ENCODE assay signal across 20 mouse cellular contexts in the genomic region with DNA sequence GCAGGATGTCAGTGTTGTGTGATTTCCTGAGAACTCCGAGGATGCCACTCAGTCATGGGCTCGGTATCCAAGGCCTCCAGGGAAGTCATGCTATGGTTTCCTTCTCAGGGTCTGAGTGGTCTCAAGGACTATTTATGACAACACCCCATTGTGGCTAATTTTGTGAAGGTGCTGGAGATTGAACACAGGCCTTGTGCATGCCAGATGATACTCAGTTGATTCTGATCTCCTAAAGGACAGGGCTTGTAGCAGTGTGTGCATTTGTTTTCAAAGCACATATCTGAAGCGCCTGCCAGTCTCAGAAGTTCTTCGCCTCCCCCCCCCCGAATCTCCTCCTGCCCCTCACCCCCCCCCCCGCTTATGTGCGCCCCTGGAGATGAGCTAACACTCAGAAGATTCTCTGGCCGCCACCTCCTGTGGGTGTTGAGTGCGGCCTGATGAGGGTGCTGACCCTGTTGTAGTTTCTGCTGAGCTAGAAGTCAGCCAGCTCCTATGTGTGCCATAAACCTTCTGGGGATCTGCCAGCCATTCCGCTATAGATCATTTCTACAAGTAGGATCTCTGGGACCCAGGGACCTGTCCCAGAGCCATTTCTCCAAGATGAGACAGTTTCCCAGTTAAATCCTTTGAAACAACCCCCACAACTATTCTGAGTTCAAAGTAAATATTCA.
DNase-seq lines count a peak whose midpoint lies in the region; ATAC-seq and TF ChIP-seq lines count a peak whose summit lies in the region.
"Had no signal": no experiment of that assay in that cellular context is flagged by ENCODE, and none has a peak within 500 bp of the region (broad histone marks: within the 10 kb centered on the region; RNA-seq: fewer than 3 reads in every experiment).

No protein-coding gene starts in this region.

- no peaks in the 10 kb centered on the region for H3K27me3 ChIP-seq in heart, embryonic 15.5 days
- no peaks in the 10 kb centered on the region for H3K27me3 ChIP-seq in heart, adult 2 months (ENCODE audit: control insufficient read depth, insufficient read depth, low read length)
- H3K27me3 ChIP-seq in lung, embryonic 15.5 days, result no peaks in the 10 kb centered on the region
- no peaks in the 10 kb centered on the region for H3K27me3 ChIP-seq in limb, embryonic 12.5 days
- H3K27me3 ChIP-seq: embryonic facial prominence, embryonic 12.5 days; hindbrain, embryonic 15.5 days; liver, embryonic 13.5 days had no signal

- H3K27ac ChIP-seq in heart, embryonic 15.5 days, result peak overlapping the region; percentile 30; the same call in 1 of the 2 replicates
- no peak overlapping the region for H3K27ac ChIP-seq in heart, adult 2 months
- H3K27ac ChIP-seq in lung, embryonic 15.5 days, result peak overlapping the region; percentile 73
- H3K27ac ChIP-seq in limb, embryonic 12.5 days, result peak overlapping the region; percentile 5; the same call in 1 of the 2 replicates
- H3K27ac ChIP-seq in left cerebral cortex, adult 2 months, result no peak overlapping the region
- H3K27ac ChIP-seq: embryonic facial prominence, embryonic 12.5 days; hindbrain, embryonic 15.5 days; liver, embryonic 13.5 days had no signal

- intact Hi-C loops in heart, postnatal 25 days (cut with DNase I), result no loop called here
- intact Hi-C loops in heart, adult 2 months (cut with DNase I), result no loop called here
- intact Hi-C loops in left cerebral cortex, adult 2 months (cut with DNase I), result no loop called here

- no peak for TF ChIP-seq CTCF in heart, adult 2 months (IDR thresholded peaks at IDR 0.05)
- no peak for TF ChIP-seq CTCF in left cerebral cortex, adult 2 months (IDR thresholded peaks at IDR 0.05)

- TF ChIP-seq POLR2A in heart, adult 2 months (IDR thresholded peaks at IDR 0.05; ENCODE audit: insufficient read depth, low read depth, low read length), result no peak

- H3K9ac ChIP-seq in heart, embryonic 15.5 days, result no peak overlapping the region
- no peak overlapping the region for H3K9ac ChIP-seq in heart, adult 2 months (ENCODE audit: low read depth, low read length)
- H3K9ac ChIP-seq in lung, embryonic 15.5 days, result no peak overlapping the region
- H3K9ac ChIP-seq in limb, embryonic 12.5 days (replicated peaks), result no peak overlapping the region
- H3K9ac ChIP-seq: embryonic facial prominence, embryonic 12.5 days; forebrain, postnatal 0 days; hindbrain, embryonic 15.5 days; liver, embryonic 13.5 days had no signal

- peaks cover 7% of the 10 kb centered on the region; the same call in 1 of the 2 replicates for H3K4me1 ChIP-seq in heart, embryonic 15.5 days (replicated peaks)
- H3K4me1 ChIP-seq in heart, adult 2 months (ENCODE audit: control insufficient read depth, insufficient read depth, low read length), result no peaks in the 10 kb centered on the region
- H3K4me1 ChIP-seq in lung, embryonic 15.5 days, result peaks cover 22% of the 10 kb centered on the region
- H3K4me1 ChIP-seq in limb, embryonic 12.5 days (replicated peaks), result peaks cover 19% of the 10 kb centered on the region
- H3K4me1 ChIP-seq: embryonic facial prominence, embryonic 12.5 days; hindbrain, embryonic 15.5 days; liver, embryonic 13.5 days had no signal

- 42% methylated on average over 10 of the region's 10 CpGs for WGBS in heart, embryonic 15.5 days
- WGBS in heart, adult 2 months, result 79% methylated on average over 10 of the region's 10 CpGs
- WGBS in lung, embryonic 15.5 days, result 31% methylated on average over 10 of the region's 10 CpGs
- 72% methylated on average over 10 of the region's 10 CpGs for WGBS in limb, embryonic 12.5 days

- no peaks in the 10 kb centered on the region for H3K79me2 ChIP-seq in heart, adult 2 months (replicated peaks; ENCODE audit: control insufficient read depth, insufficient read depth, low read length)

- no peak for TF ChIP-seq EP300 in heart, adult 2 months (IDR thresholded peaks at IDR 0.05; ENCODE audit: insufficient read depth, low read depth, low read length)

- no peaks in the 10 kb centered on the region for H3K36me3 ChIP-seq in heart, embryonic 15.5 days
- no peaks in the 10 kb centered on the region for H3K36me3 ChIP-seq in heart, adult 2 months (ENCODE audit: control insufficient read depth, insufficient read depth, low read length)
- no peaks in the 10 kb centered on the region for H3K36me3 ChIP-seq in lung, embryonic 15.5 days
- peaks cover 3% of the 10 kb centered on the region; the same call in 1 of the 2 replicates for H3K36me3 ChIP-seq in limb, embryonic 12.5 days
- H3K36me3 ChIP-seq: hindbrain, embryonic 15.5 days; liver, embryonic 13.5 days had no signal

- no peaks in the 10 kb centered on the region for H3K9me3 ChIP-seq in heart, embryonic 15.5 days (replicated peaks)
- no peaks in the 10 kb centered on the region for H3K9me3 ChIP-seq in lung, embryonic 15.5 days
- no peaks in the 10 kb centered on the region for H3K9me3 ChIP-seq in limb, embryonic 12.5 days
- H3K9me3 ChIP-seq: embryonic facial prominence, embryonic 12.5 days; hindbrain, embryonic 15.5 days; liver, embryonic 13.5 days had no signal

- peak; percentile 31 for DNase-seq in heart, adult 11 months
- no peak for DNase-seq in heart, postnatal 25 days (ENCODE audit: low spot score)
- no peak for DNase-seq in heart, adult 2 months
- no peak for DNase-seq in lung, postnatal 14 days
- DNase-seq in left cerebral cortex, adult 2 months (ENCODE audit: extremely low spot score in 1 of 2, low spot score in 2 of 2), result no peak
- DNase-seq: adrenal gland, adult 8-10 months; cerebellum, adult 2 months; cerebellum, postnatal 25 days; forebrain, postnatal 0 days; gastrocnemius, postnatal 36 days; left cerebral cortex, postnatal 4 days; liver, embryonic 13.5 days; thymus, postnatal 14 days had no signal

- no peak overlapping the region for H3K4me3 ChIP-seq in heart, embryonic 15.5 days
- no peak overlapping the region for H3K4me3 ChIP-seq in heart, adult 2 months
- H3K4me3 ChIP-seq in lung, embryonic 15.5 days, result no peak overlapping the region
- H3K4me3 ChIP-seq in limb, embryonic 12.5 days (replicated peaks), result no peak overlapping the region
- no peak overlapping the region for H3K4me3 ChIP-seq in left cerebral cortex, adult 2 months
- H3K4me3 ChIP-seq: embryonic facial prominence, embryonic 12.5 days; hindbrain, embryonic 15.5 days; liver, embryonic 13.5 days had no signal

- ATAC-seq in heart, embryonic 15.5 days (replicated peaks; ENCODE audit: insufficient number of reproducible peaks, insufficient read depth, low FRiP score, low read depth), result peak; percentile 45; the same call in 1 of the 2 replicates
- ATAC-seq in lung, embryonic 15.5 days (ENCODE audit: borderline replicate concordance, extremely low read depth, low FRiP score, low TSS enrichment), result peak; percentile 90
- ATAC-seq in limb, embryonic 12.5 days (ENCODE audit: insufficient number of reproducible peaks, insufficient read depth, low FRiP score, low TSS enrichment, low read depth), result no peak
- ATAC-seq: activated CD4-positive, CD25-positive, alpha-beta regulatory T cell, adult 4 months; forebrain, postnatal 0 days had no signal

- H3K4me2 ChIP-seq in heart, embryonic 15.5 days, result no peak overlapping the region
- no peak overlapping the region for H3K4me2 ChIP-seq in lung, embryonic 15.5 days
- no peak overlapping the region for H3K4me2 ChIP-seq in limb, embryonic 12.5 days
- H3K4me2 ChIP-seq: embryonic facial prominence, embryonic 12.5 days; hindbrain, embryonic 15.5 days; liver, embryonic 13.5 days; midbrain, embryonic 11.5 days had no signal

Comparison
In these comparisons a context has a peak if more than half of its experiments do, and no peak if none do; other contexts are left out.
1. H3K27ac ChIP-seq: peak in heart, embryonic 15.5 days (single experiment), lung, embryonic 15.5 days (single experiment) and limb, embryonic 12.5 days (single experiment); none in heart, adult 2 months (single experiment) and left cerebral cortex, adult 2 months (single experiment).